Mouse (Mus musculus) cerebellum, adult (tissue): ENCODE data around the gene Trim41.

ENCODE experiments used
- ATAC-seq: cut with Nextera tagmentation; 2 replicates; pipeline ENCODE4 v1.9.2; 2017; ENCODE audit warnings: mild to moderate bottlenecking, moderate library complexity, mixed read lengths; ENCODE audit not compliant: insufficient number of reproducible peaks, low FRiP score, low TSS enrichment

The Trim41 gene

DNA sequence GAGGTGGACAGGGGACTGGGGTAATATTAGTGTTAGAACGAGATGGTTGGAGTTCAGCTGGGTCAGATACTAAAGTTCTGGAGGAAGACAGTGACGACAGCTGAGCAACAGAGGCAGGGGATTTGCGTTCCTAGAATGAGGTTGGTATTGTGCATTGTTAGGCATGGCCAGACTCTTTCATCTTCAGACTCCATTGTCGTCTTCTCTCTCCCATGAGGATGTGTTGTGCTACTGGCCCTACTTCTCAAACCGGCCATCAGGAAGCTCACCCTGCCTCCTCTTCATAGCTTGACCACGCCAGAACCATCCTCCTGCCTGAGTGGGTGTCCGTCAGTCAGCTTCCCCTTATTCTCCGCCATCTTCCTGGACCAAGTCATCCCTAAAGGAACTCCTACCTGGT, 58.1 kb downstream of the Trim41 start:
- no peak for ATAC-seq
